Mouse (Mus musculus) liver, embryonic 15.5 days (tissue): ENCODE results near the gene Gm15114. TPM values are rescaled to one million over a fixed set of nuclear protein-coding genes. Genes with fewer than 3 reads are reported as not detected.
"Not testable (repeated sequence)": the region's sequence is repeated elsewhere in the genome, so short reads cannot be mapped to it uniquely, and the experiment has no call there.

Source experiments
- ATAC-seq: fragments of 200-750 bp; cut with Nextera tagmentation; 2 replicates; pipeline ENCODE4 v1.8.0; 2017; ENCODE audit warnings: moderate number of reproducible peaks, mild to moderate bottlenecking, moderate library complexity; ENCODE audit not compliant: insufficient read depth
- H3K27ac ChIP-seq: fragments of 300-500 bp; sonication (generic); replicated peaks from 2 replicates; pipeline ENCODE4 v1.5.1; 2015; ENCODE audit warnings: mild to moderate bottlenecking, inconsistent platforms
- H3K27me3 ChIP-seq: fragments of 300-500 bp; sonication (generic); 2 replicates; pipeline ENCODE4 v1.6.1; 2015; ENCODE audit warnings: mild to moderate bottlenecking, inconsistent platforms
- H3K36me3 ChIP-seq: fragments of 300-500 bp; sonication (generic); replicated peaks from 2 replicates; pipeline ENCODE4 v1.6.1; 2015; ENCODE audit warnings: moderate library complexity, mild to moderate bottlenecking, inconsistent platforms
- H3K4me1 ChIP-seq: fragments of 300-500 bp; sonication (generic); replicated peaks from 2 replicates; pipeline ENCODE4 v1.6.1; 2015; ENCODE audit warnings: inconsistent platforms
- H3K4me2 ChIP-seq: fragments of 300-500 bp; sonication (generic); 2 replicates; pipeline ENCODE4 v1.6.1; 2015; ENCODE audit warnings: moderate library complexity, mild to moderate bottlenecking, inconsistent platforms
- H3K4me3 ChIP-seq: fragments of 300-500 bp; sonication (generic); replicated peaks from 2 replicates; pipeline ENCODE4 v1.5.1; 2015; ENCODE audit warnings: mild to moderate bottlenecking, inconsistent platforms
- H3K9ac ChIP-seq: fragments of 300-500 bp; sonication (generic); 2 replicates; pipeline ENCODE4 v1.6.1; 2015; ENCODE audit warnings: moderate library complexity, mild to moderate bottlenecking, inconsistent platforms
- H3K9me3 ChIP-seq: fragments of 300-500 bp; sonication (generic); replicated peaks from 2 replicates; pipeline ENCODE4 v1.6.1; 2016; ENCODE audit warnings: inconsistent platforms
- WGBS: fragments of 180-500 bp; shearing (Covaris S2); methylation state at CpG from one replicate; pipeline ENCODE4 v1.1.7; 2015; ENCODE audit warnings: mixed read lengths; ENCODE audit not compliant: insufficient replicate concordance; 5-methylcytosine and 5-hydroxymethylcytosine counted together
- polyA plus RNA-seq: library from polyadenylated mRNA; unstranded; fragments of >200 nt; fragmentation: Nextera tagmentation; extraction: Ambion mirVana; gene quantifications from 2 replicates; pipeline ENCODE4 v1.2.1, GENCODE M21; 2015

The Gm15114 gene
- polyA plus RNA-seq, result not detected in 2 replicates

GRCm38 (mm10) chrX:148488649-148489048 lies at the start of gene Gm15114:
Gene Gm15114, plus strand, starts transcription at chrX:148488949.
- ATAC-seq, H3K4me1 ChIP-seq, H3K36me3 ChIP-seq, H3K27me3 ChIP-seq, H3K4me3 ChIP-seq, H3K9me3 ChIP-seq, H3K9ac ChIP-seq, H3K27ac ChIP-seq, H3K4me2 ChIP-seq: not testable (repeated sequence)
- WGBS, result no CpG with 5 or more reads among the region's 1 CpGs

Other genes starting within 250 kb of the Gm15114 start
- not detected in 2 replicates for gene Gm8334, start 126.2 kb downstream of the Gm15114 start, polyA plus RNA-seq
- not detected in 2 replicates for gene Gm15127, start 174.6 kb downstream of the Gm15114 start, polyA plus RNA-seq